Mouse (Mus musculus) hindlimb bud, embryonic 11.5 days (tissue): Measurements from ENCODE around the gene Emilin2.

Experiments used
- DNase-seq: peaks from one replicate; pipeline ENCODE4 v3.0.0-alpha.2; 2012; ENCODE audit warnings: low read depth, low spot score; ENCODE audit errors: extremely low spot score

Gene Emilin2

DNA sequence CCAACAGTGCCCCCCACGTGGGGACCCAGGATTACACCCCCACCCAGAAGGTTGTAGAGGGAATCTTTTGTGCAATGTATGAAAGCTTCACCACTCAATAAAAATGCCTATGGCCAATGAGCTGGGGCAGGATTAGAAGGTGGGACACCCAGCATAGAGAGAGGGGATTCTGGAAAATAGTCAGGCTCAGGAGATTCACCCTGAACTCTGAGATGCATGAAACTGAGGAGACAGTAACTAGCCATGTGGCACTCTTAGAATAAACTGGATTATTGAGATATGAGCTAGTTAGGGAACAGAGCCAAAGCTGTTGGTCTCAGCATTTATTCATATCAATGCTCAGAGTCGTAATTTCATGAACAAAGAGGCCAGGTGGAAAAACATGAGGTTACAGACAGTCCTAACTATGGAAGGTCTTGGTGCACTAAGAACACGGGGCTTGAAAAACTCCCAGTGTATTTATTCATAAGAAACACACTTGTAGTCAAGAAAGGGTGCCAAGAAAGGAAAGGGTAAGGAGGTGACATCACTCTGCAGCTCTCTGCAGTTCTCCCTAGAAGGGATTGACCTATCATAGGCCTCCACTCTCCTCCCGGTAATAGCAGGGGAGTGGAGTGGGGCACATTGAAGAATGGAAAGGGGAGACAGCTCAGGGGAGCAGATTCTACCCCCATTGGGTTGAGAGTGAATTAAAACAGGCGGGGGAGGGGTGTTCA is 46.3 kb downstream of the Emilin2 start:
- DNase-seq = no peak

GRCm38 (mm10) chr17:71264739-71265138 is 47.0 kb downstream of the Emilin2 start:
- no peak for DNase-seq

GRCm38 (mm10) chr17:71263136-71263535 is 48.6 kb downstream of the Emilin2 start:
- DNase-seq = no peak

DNA sequence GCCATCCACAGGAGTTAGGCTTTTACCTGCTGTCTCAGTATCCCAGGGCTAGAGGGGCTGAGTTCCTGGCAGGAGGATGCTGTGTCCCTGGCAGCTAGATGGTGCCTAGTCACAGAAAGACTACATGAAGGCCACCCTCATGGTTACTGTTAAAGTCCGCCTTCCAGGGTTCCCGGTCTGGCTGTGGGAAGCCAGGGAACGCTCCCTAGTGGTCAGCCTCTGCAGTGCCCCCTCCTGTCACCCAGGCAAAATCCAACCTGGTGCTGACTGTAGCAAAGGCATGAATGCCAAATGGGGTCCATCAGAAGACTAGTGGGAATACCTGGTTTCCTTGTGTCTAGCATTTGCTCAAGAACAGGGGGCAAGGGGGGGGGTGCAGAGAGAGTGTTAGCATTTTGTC is 51.1 kb downstream of the Emilin2 start:
- no peak for DNase-seq

- DNase-seq = no peak
Observed at GRCm38 (mm10) chr17:71259727-71260126, 52.1 kb downstream of the Emilin2 start.

GRCm38 (mm10) chr17:71256806-71257536 is 54.8 kb downstream of the Emilin2 start:
- no peak for DNase-seq

GRCm38 (mm10) chr17:71256068-71256615 is 55.6 kb downstream of the Emilin2 start:
- DNase-seq = no peak

GRCm38 (mm10) chr17:71254736-71255135 is 57.0 kb downstream of the Emilin2 start:
- DNase-seq = no peak

- no peak for DNase-seq
Observed at GRCm38 (mm10) chr17:71254106-71254505, 57.7 kb downstream of the Emilin2 start.

DNA sequence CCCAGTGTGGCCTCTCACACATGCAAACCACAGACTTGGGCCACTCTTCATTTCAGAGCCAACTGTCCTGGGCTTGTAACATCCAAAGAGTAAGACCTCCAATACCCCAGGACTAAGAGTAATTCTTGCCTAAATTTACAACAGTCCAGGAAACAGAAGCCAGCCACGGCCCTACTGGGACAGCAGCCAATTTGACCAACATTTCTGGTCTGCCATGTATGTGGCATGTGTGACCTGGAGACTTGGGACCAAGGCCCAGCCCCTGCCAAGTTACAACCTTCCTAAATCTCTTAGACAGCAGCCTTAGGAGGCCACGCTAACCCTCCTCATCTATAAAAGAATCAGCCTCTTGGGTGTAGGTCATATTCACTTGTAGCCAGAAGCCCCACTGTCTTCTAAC is 58.4 kb downstream of the Emilin2 start:
- DNase-seq = no peak

GRCm38 (mm10) chr17:71252101-71252500 is 59.7 kb downstream of the Emilin2 start:
- no peak for DNase-seq

- DNase-seq = peak; percentile 41
Observed at GRCm38 (mm10) chr17:71251601-71252001, 60.2 kb downstream of the Emilin2 start.

DNA sequence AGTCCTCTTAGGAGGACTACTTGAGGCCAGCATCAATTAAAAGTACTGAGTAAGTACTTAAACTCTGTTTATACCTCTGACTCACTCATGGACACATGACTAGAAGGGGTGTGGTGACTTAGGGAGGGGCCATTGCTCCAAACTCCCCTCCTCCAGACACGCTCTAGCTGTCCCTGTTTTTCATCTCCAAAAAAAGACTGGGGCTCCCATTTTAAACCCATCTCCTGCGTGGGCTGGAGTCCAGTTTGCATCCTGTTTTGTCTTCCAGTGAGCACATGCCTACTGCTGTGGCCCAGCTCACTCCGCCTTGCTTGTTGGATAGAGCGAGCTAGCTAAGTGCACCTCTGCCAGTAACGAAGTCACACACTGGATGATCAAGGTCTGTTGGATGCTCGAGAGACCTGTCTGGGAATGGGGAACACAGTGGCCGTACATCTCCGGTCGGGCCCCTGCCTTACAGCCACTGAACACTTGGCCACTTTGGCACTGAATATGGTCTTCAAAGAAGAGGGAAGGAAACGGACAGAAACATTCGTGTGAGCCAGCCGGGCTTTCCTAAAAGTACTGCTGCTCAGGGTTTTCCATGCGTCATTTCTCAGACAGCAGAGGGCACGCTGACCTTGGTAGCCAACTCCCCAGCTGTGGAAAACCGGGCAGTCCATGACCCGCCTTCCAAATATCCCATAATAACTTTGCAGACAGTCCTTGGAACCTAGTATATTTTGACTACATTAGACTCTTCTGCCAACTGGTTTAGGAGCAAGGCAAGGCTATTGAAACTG is 60.8 kb downstream of the Emilin2 start:
- no peak for DNase-seq

- no peak for DNase-seq
Observed at GRCm38 (mm10) chr17:71250046-71250445, 61.7 kb downstream of the Emilin2 start.

- DNase-seq = no peak
Observed at GRCm38 (mm10) chr17:71248963-71249362, 62.8 kb downstream of the Emilin2 start.

- DNase-seq = no peak
Observed at GRCm38 (mm10) chr17:71246022-71246421, 65.8 kb downstream of the Emilin2 start.

GRCm38 (mm10) chr17:71245133-71245532 is 66.6 kb downstream of the Emilin2 start:
- no peak for DNase-seq

DNA sequence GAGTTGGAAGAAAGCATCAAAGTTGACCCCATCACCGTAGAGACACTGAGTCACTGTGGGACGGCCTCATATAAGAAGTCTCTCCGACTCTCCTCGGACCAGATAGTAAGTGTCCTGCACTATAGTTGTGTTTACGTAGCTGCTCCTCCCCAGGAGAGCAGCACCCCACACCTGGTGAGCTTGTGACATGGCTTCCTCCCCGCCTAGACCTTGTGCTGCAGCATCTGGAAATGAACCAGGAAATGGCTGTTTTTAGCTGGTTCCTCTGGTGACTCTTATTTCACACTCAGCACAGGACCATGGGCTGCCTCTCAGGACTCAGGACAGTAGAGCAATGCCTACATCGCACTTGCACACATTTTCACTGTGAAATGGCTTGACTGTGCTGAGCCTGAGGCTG is 69.1 kb downstream of the Emilin2 start:
- DNase-seq = no peak

DNA sequence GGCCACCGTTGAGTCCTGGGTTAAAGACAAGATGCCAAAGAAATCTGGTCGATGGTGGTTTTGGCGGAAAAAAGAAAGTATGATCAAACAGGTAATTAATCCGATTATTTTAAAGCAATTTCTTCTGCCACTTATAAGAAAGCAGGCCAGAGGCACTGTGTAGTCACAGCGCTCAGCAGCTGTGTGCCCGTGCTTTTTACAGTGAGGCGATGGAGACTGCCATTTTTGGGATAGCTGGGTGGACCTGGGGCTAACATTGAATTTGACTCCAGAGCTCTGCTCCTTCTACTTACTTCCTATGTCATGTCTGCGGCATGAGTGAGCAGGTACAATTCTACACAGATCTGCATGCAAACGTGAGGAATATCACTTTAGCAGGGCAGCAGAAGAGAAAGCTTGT is 71.0 kb downstream of the Emilin2 start:
- DNase-seq = no peak

DNA sequence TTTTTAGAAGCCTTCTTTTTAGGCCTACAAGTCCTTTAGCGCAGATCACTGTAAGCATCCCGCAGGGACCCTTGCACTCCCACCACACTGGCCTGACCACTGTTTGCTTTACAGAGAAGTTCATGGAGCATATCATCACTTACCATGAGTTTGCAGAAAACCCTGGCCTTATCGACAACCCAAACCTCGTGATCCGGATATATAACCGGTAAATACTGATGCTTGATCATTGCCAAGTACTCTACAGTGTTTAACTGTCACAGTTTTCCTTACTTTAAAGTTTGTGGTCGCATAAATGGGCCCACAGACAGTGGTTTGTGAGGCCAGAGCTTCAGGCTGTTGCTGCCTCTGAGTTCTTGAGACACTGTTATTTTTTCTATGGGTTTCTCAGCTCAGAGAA is 73.3 kb downstream of the Emilin2 start:
- DNase-seq = no peak

DNA sequence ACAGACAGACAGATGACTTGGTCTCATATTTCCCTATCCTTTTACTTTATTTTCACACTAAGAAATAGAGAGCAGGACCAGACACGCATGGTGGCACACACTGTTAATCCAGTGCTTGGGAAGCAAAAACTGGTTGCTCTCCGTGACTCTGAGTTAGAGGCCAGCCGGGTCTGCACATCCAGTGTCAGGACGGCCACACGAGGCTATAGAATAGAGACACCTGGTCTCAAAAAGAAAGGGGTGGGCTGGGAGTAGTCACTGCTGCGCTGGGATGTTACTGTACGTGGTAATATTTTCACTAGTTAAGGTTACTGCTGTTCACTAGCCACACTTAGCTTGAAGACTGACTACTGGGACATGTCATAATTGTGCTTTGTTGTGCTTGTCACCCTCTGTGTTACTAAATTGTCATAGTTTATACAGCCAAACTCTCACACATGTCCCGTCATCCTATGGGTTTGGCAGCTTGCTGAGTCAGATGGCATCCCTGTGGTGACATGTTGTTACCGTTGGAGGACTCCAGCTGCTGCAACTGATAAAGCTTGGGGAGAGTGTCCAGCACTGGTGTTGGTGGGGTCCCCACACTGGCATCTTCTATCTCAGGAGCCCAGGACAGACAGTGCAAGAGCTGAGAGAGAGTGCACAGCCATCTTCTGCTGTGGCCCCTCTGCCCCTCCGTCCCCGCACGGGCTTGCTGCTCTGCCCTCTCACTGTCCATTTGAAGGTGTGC is 76.4 kb downstream of the Emilin2 start:
- no peak for DNase-seq
